13 mouse cellular contexts compared by ENCODE assay signal in genomic region chr17:29270148-29270698, GRCm38 (mm10). TPM values are rescaled to one million over a fixed set of nuclear protein-coding genes. Genes with fewer than 3 reads are reported as not detected.
DNase-seq lines count a peak whose midpoint lies in the region; ATAC-seq and TF ChIP-seq lines count a peak whose summit lies in the region.
"Had no signal": no experiment of that assay in that cellular context is flagged by ENCODE, and none has a peak within 500 bp of the region (broad histone marks: within the 10 kb centered on the region; RNA-seq: fewer than 3 reads in every experiment).

No protein-coding gene starts in this region.

- no peak overlapping the region for H3K9ac ChIP-seq in kidney, embryonic 15.5 days
- peak overlapping the region; percentile 98; the same call in 1 of the 2 replicates for H3K9ac ChIP-seq in hindbrain, embryonic 13.5 days
- H3K9ac ChIP-seq in midbrain, embryonic 14.5 days (replicated peaks; ENCODE audit: low read length), result no peak overlapping the region

- no peak for ATAC-seq in kidney, embryonic 15.5 days (replicated peaks; ENCODE audit: low FRiP score)
- no peak for ATAC-seq in G1E (ENCODE audit: extremely low read depth, insufficient number of reproducible peaks, low FRiP score, poor library complexity, severe bottlenecking)
- ATAC-seq in hindbrain, embryonic 13.5 days (ENCODE audit: low FRiP score), result no peak
- ATAC-seq in midbrain, embryonic 14.5 days (ENCODE audit: low FRiP score, low TSS enrichment), result no peak
- ATAC-seq in inflammation-experienced regulatory T-cells, adult 6 months, result no peak
- ATAC-seq in cerebellum, adult (ENCODE audit: insufficient number of reproducible peaks, low FRiP score, low TSS enrichment), result no peak
- ATAC-seq: forebrain, embryonic 16.5 days had no signal

- H3K4me2 ChIP-seq in kidney, embryonic 15.5 days, result 0 out of 2 replicates have a peak overlapping the region, but pooled peaks have one; percentile 68
- peak overlapping the region; percentile 72 for H3K4me2 ChIP-seq in hindbrain, embryonic 13.5 days
- peak overlapping the region; percentile 65; the same call in 1 of the 2 replicates for H3K4me2 ChIP-seq in midbrain, embryonic 14.5 days (ENCODE audit: low read length)

- no peaks in the 10 kb centered on the region for H3K9me3 ChIP-seq in kidney, embryonic 15.5 days (replicated peaks)
- H3K9me3 ChIP-seq in G1E (replicated peaks), result no peaks in the 10 kb centered on the region
- no peaks in the 10 kb centered on the region for H3K9me3 ChIP-seq in hindbrain, embryonic 13.5 days
- H3K9me3 ChIP-seq in midbrain, embryonic 14.5 days (ENCODE audit: control insufficient read depth, low read length), result no peaks in the 10 kb centered on the region

- TF ChIP-seq CTCF in G1E (IDR thresholded peaks at IDR 0.05; ENCODE audit: low read depth, low read length), result no peak

- H3K36me3 ChIP-seq in kidney, embryonic 15.5 days, result no peaks in the 10 kb centered on the region
- H3K36me3 ChIP-seq in G1E (replicated peaks), result peaks cover 40% of the 10 kb centered on the region
- no peaks in the 10 kb centered on the region for H3K36me3 ChIP-seq in hindbrain, embryonic 13.5 days
- H3K36me3 ChIP-seq in midbrain, embryonic 14.5 days (ENCODE audit: control insufficient read depth, insufficient read depth, low read length), result no peaks in the 10 kb centered on the region

- H3K4me1 ChIP-seq in kidney, embryonic 15.5 days, result peaks cover 24% of the 10 kb centered on the region
- peaks cover 41% of the 10 kb centered on the region for H3K4me1 ChIP-seq in G1E (ENCODE audit: insufficient read depth, low read depth, low read length)
- H3K4me1 ChIP-seq in hindbrain, embryonic 13.5 days (replicated peaks), result peaks cover 31% of the 10 kb centered on the region
- H3K4me1 ChIP-seq in midbrain, embryonic 14.5 days (ENCODE audit: control insufficient read depth, insufficient read depth, low read length), result peaks cover 14% of the 10 kb centered on the region

- H3K4me3 ChIP-seq in kidney, embryonic 15.5 days (replicated peaks), result no peak overlapping the region
- H3K4me3 ChIP-seq in G1E (ENCODE audit: low read depth, low read length), result peak overlapping the region; percentile 89; the same call in 1 of the 2 replicates
- H3K4me3 ChIP-seq in hindbrain, embryonic 13.5 days, result no peak overlapping the region
- peak overlapping the region; percentile 94; the same call in 1 of the 2 replicates for H3K4me3 ChIP-seq in midbrain, embryonic 14.5 days (replicated peaks; ENCODE audit: low read depth, low read length)

- no peak overlapping the region; the same call in 1 of the 2 replicates for H3K27ac ChIP-seq in kidney, embryonic 15.5 days
- H3K27ac ChIP-seq in hindbrain, embryonic 13.5 days, result no peak overlapping the region
- no peak overlapping the region for H3K27ac ChIP-seq in midbrain, embryonic 14.5 days (replicated peaks; ENCODE audit: low read depth, low read length)

- WGBS in kidney, embryonic 15.5 days, result 89% methylated on average over 9 of the region's 9 CpGs
- 95% methylated on average over 9 of the region's 9 CpGs for WGBS in hindbrain, embryonic 13.5 days
- WGBS in midbrain, embryonic 14.5 days, result 93% methylated on average over 9 of the region's 9 CpGs

- H3K27me3 ChIP-seq in kidney, embryonic 15.5 days, result no peaks in the 10 kb centered on the region
- H3K27me3 ChIP-seq in G1E (ENCODE audit: insufficient read depth, low read length), result no peaks in the 10 kb centered on the region
- H3K27me3 ChIP-seq in hindbrain, embryonic 13.5 days, result no peaks in the 10 kb centered on the region
- no peaks in the 10 kb centered on the region for H3K27me3 ChIP-seq in midbrain, embryonic 14.5 days (ENCODE audit: control insufficient read depth, insufficient read depth, low read length)

- DNase-seq in kidney, adult 9 months, result no peak
- DNase-seq in G1E (ENCODE audit: low spot score), result no peak
- DNase-seq in midbrain, embryonic 14.5 days, result no peak
- DNase-seq in urinary bladder, adult 18-20 months (ENCODE audit: low spot score in 2 of 2), result no peak
- DNase-seq: cerebellum, adult 2 months; kidney, adult 11 months; lung, adult 18-20 months; thymus, postnatal 4 days had no signal

RNA-seq across cellular contexts. Expression of gene BC004004, which starts 1.6 kb away (rescaled TPM):
- 67.6 and 73.2 TPM in 2 replicates for polyA plus RNA-seq in kidney, embryonic 15.5 days (2015; fragmentation: Nextera tagmentation; extraction: Ambion mirVana)
- total RNA-seq in G1E (2014; fragmentation: Nextera tagmentation) (68.0 and 85.4 TPM in 2 replicates), G1E (2017) (51.7 TPM in 2 replicates)
- 16.0 and 19.8 TPM in 2 replicates for polyA plus RNA-seq in G1E (2012)
- polyA plus RNA-seq in hindbrain, embryonic 13.5 days (2015; fragmentation: Nextera tagmentation; extraction: Ambion mirVana), result 108 and 111 TPM in 2 replicates
- 117 and 122 TPM in 2 replicates for polyA plus RNA-seq in midbrain, embryonic 14.5 days (2014; fragmentation: Nextera tagmentation; extraction: Ambion mirVana)
- polyA plus RNA-seq in inflammation-experienced regulatory T-cells, adult 6 months (2017; shearing (Covaris generic)), result 100 to 1,000 TPM; 120 to 122 (median 120) TPM

RNA-seq across cellular contexts. Expression of gene Ppil1, which starts 6.2 kb away (rescaled TPM):
- 171 and 182 TPM in 2 replicates for polyA plus RNA-seq in kidney, embryonic 15.5 days (2015; fragmentation: Nextera tagmentation; extraction: Ambion mirVana)
- total RNA-seq in G1E (2014; fragmentation: Nextera tagmentation) (26.3 and 29.2 TPM in 2 replicates), G1E (2017) (79.4 and 80.9 TPM in 2 replicates)
- polyA plus RNA-seq in G1E (2012), result 59.1 and 91.6 TPM in 2 replicates
- 106 and 114 TPM in 2 replicates for polyA plus RNA-seq in hindbrain, embryonic 13.5 days (2015; fragmentation: Nextera tagmentation; extraction: Ambion mirVana)
- polyA plus RNA-seq in midbrain, embryonic 14.5 days (2014; fragmentation: Nextera tagmentation; extraction: Ambion mirVana), result 112 and 114 TPM in 2 replicates
- polyA plus RNA-seq in inflammation-experienced regulatory T-cells, adult 6 months (2017; shearing (Covaris generic)), result 100 to 1,000 TPM in 1 of 3 experiments, 10 to 100 TPM in 2; 59.0 to 107 (median 62.4) TPM

RNA-seq across cellular contexts. Expression of gene Cpne5, which starts 32.3 kb away (rescaled TPM):
- polyA plus RNA-seq in kidney, embryonic 15.5 days (2015; fragmentation: Nextera tagmentation; extraction: Ambion mirVana), result 7.8 and 9.4 TPM in 2 replicates
- 1.2 and 2.1 TPM in 2 replicates for total RNA-seq in G1E (2014; fragmentation: Nextera tagmentation)
- total RNA-seq in G1E (2017), result 0.64 and 0.71 TPM in 2 replicates
- 21.0 and 25.0 TPM in 2 replicates for polyA plus RNA-seq in G1E (2012)
- polyA plus RNA-seq in hindbrain, embryonic 13.5 days (2015; fragmentation: Nextera tagmentation; extraction: Ambion mirVana), result 18.9 and 20.2 TPM in 2 replicates
- polyA plus RNA-seq in midbrain, embryonic 14.5 days (2014; fragmentation: Nextera tagmentation; extraction: Ambion mirVana), result 27.6 and 32.6 TPM in 2 replicates
- polyA plus RNA-seq in inflammation-experienced regulatory T-cells, adult 6 months (2017; shearing (Covaris generic)), result 1 to 10 TPM in 2 of 3 experiments, under 1 TPM in 1; 0.59 to 2.4 (median 1.7) TPM

RNA-seq across cellular contexts. Expression of gene Pi16, which starts 47.3 kb away (rescaled TPM):
- polyA plus RNA-seq in kidney, embryonic 15.5 days (2015; fragmentation: Nextera tagmentation; extraction: Ambion mirVana), result 3.4 and 5.8 TPM in 2 replicates
- total RNA-seq in G1E (2014; fragmentation: Nextera tagmentation) (1.7 and 2.5 TPM in 2 replicates), G1E (2017) (5.5 and 5.8 TPM in 2 replicates)
- polyA plus RNA-seq in G1E (2012), result 7.5 and 7.6 TPM in 2 replicates
- polyA plus RNA-seq in hindbrain, embryonic 13.5 days (2015; fragmentation: Nextera tagmentation; extraction: Ambion mirVana), result 1.3 and 2.0 TPM in 2 replicates
- 1.3 and 2.8 TPM in 2 replicates for polyA plus RNA-seq in midbrain, embryonic 14.5 days (2014; fragmentation: Nextera tagmentation; extraction: Ambion mirVana)
- under 1 TPM; 0.30 to 0.57 (median 0.53) TPM for polyA plus RNA-seq in inflammation-experienced regulatory T-cells, adult 6 months (2017; shearing (Covaris generic))

Comparison
In these comparisons a context has a peak if more than half of its experiments do, and no peak if none do; other contexts are left out.
1. H3K4me3 ChIP-seq: peak in G1E (single experiment) and midbrain, embryonic 14.5 days (single experiment); none in kidney, embryonic 15.5 days (single experiment) and hindbrain, embryonic 13.5 days (single experiment).
2. Peak in every context shown above with its lines, with median percentiles within 50 percentile points of each other: H3K4me2 ChIP-seq.